8 mouse cellular contexts compared by ENCODE assay signal in the genomic region with DNA sequence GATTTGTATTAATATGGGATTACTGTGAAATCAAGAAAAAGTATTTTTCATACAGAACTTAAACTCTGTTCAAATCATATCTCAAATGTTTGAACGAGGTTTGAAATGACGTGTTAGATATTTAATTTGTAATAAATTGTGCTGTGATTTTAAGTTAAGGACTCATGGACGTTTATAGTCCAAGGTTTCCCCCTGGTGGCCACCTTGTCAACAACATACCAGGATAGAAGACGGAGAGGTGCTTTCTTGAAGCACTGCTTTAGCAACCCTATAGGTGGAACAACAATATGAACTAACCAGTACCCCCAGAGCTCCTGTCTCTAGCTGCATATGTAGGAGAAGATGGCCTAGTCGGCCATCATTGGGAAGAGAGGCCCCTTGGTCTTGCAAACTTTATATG.
DNase-seq lines count a peak whose midpoint lies in the region; ATAC-seq and TF ChIP-seq lines count a peak whose summit lies in the region.
"Not testable (repeated sequence)": the region's sequence is repeated elsewhere in the genome, so short reads cannot be mapped to it uniquely, and the experiment has no call there.

No protein-coding gene starts in this region.

- peak; percentile 73 for TF ChIP-seq CTCF in heart, postnatal 0 days (IDR thresholded peaks at IDR 0.05; ENCODE audit: low read depth)
- peak; percentile 76 for TF ChIP-seq CTCF in kidney, postnatal 0 days (IDR thresholded peaks at IDR 0.05; ENCODE audit: low read depth)

- ATAC-seq in forebrain, embryonic 14.5 days, result peak; percentile 88
- ATAC-seq in heart, postnatal 0 days (ENCODE audit: insufficient read depth, low read depth), result not testable (repeated sequence)
- 0 out of 2 replicates have a peak, but pooled peaks have one; percentile 49 for ATAC-seq in kidney, postnatal 0 days (replicated peaks; ENCODE audit: low FRiP score, low read depth)
- peak; percentile 72; the same call in 1 of the 2 replicates for ATAC-seq in midbrain, embryonic 14.5 days (ENCODE audit: low FRiP score, low TSS enrichment)

- H3K36me3 ChIP-seq in forebrain, embryonic 14.5 days (ENCODE audit: control insufficient read depth, insufficient read depth, low read length); heart, postnatal 0 days (replicated peaks; ENCODE audit: control insufficient read depth, insufficient read depth, low read length); kidney, postnatal 0 days (ENCODE audit: insufficient read depth, low read length); limb, embryonic 10.5 days; midbrain, embryonic 14.5 days (ENCODE audit: control insufficient read depth, insufficient read depth, low read length): not testable (repeated sequence)

- H3K27ac ChIP-seq in forebrain, embryonic 14.5 days (ENCODE audit: low read depth, low read length); heart, postnatal 0 days (ENCODE audit: low read depth); kidney, postnatal 0 days; limb, embryonic 10.5 days; midbrain, embryonic 14.5 days (replicated peaks; ENCODE audit: low read depth, low read length): not testable (repeated sequence)

- H3K27me3 ChIP-seq in forebrain, embryonic 14.5 days (replicated peaks; ENCODE audit: control insufficient read depth, insufficient read depth, low read length); heart, postnatal 0 days (ENCODE audit: control insufficient read depth, insufficient read depth, low read length); kidney, postnatal 0 days (ENCODE audit: insufficient read depth, low read length); limb, embryonic 10.5 days (ENCODE audit: low read depth, poor library complexity, severe bottlenecking); midbrain, embryonic 14.5 days (ENCODE audit: control insufficient read depth, insufficient read depth, low read length): not testable (repeated sequence)

- H3K4me2 ChIP-seq in forebrain, embryonic 14.5 days (ENCODE audit: low read length); heart, postnatal 0 days (ENCODE audit: low read depth, low read length); kidney, postnatal 0 days (ENCODE audit: low read length); midbrain, embryonic 14.5 days (ENCODE audit: low read length): not testable (repeated sequence)

- not testable (repeated sequence) for TF ChIP-seq EP300 in heart, postnatal 0 days (IDR thresholded peaks at IDR 0.05; ENCODE audit: low read depth)

- H3K9ac ChIP-seq in forebrain, embryonic 14.5 days (ENCODE audit: low read length); heart, postnatal 0 days (replicated peaks; ENCODE audit: low read depth, low read length); kidney, postnatal 0 days (ENCODE audit: low read depth, low read length); midbrain, embryonic 14.5 days (replicated peaks; ENCODE audit: low read length): not testable (repeated sequence)

- not testable (repeated sequence) for H3K9me3 ChIP-seq in forebrain, embryonic 14.5 days (replicated peaks; ENCODE audit: control insufficient read depth, low read length); heart, postnatal 0 days (replicated peaks; ENCODE audit: control insufficient read depth, low read length); kidney, postnatal 0 days (replicated peaks; ENCODE audit: low read length); limb, embryonic 10.5 days (replicated peaks); midbrain, embryonic 14.5 days (ENCODE audit: control insufficient read depth, low read length)

- peak; percentile 19 for DNase-seq in MEL-GATA-1-ER (ENCODE audit: extremely low read depth, low read depth)
- peak; percentile 35 to 56 for DNase-seq in cerebellum, adult 18-20 months
- DNase-seq in forebrain, embryonic 14.5 days (ENCODE audit: low spot score), result peak; percentile 85
- peak; percentile 61 for DNase-seq in heart, postnatal 0 days (ENCODE audit: low spot score)
- DNase-seq in kidney, postnatal 0 days (ENCODE audit: low spot score), result peak; percentile 91
- peak; percentile 64 for DNase-seq in limb, embryonic 10.5 days (ENCODE audit: low spot score)
- peak; percentile 91 for DNase-seq in midbrain, embryonic 14.5 days
- peak; percentile 63 for DNase-seq in skeletal muscle tissue, adult 2 months (ENCODE audit: low read depth, low spot score)

- H3K4me1 ChIP-seq in forebrain, embryonic 14.5 days (ENCODE audit: control insufficient read depth, insufficient read depth, low read length); heart, postnatal 0 days (ENCODE audit: control insufficient read depth, insufficient read depth); kidney, postnatal 0 days (replicated peaks; ENCODE audit: insufficient read depth, low read length); limb, embryonic 10.5 days; midbrain, embryonic 14.5 days (ENCODE audit: control insufficient read depth, insufficient read depth, low read length): not testable (repeated sequence)

- 8% methylated on average over 5 of the region's 5 CpGs for WGBS in forebrain, embryonic 14.5 days
- 8% methylated on average over 5 of the region's 5 CpGs for WGBS in heart, postnatal 0 days
- WGBS in kidney, postnatal 0 days, result 8% methylated on average over 5 of the region's 5 CpGs
- WGBS in limb, embryonic 10.5 days, result 17% methylated on average over 5 of the region's 5 CpGs
- 12% methylated on average over 5 of the region's 5 CpGs for WGBS in midbrain, embryonic 14.5 days

- H3K4me3 ChIP-seq in forebrain, embryonic 14.5 days (ENCODE audit: low read depth, low read length); heart, postnatal 0 days (ENCODE audit: low read depth, low read length); kidney, postnatal 0 days (replicated peaks; ENCODE audit: low read depth, low read length); limb, embryonic 10.5 days; midbrain, embryonic 14.5 days (replicated peaks; ENCODE audit: low read depth, low read length): not testable (repeated sequence)

Comparison
In these comparisons a context has a peak if more than half of its experiments do, and no peak if none do; other contexts are left out.
1. DNase-seq: peak in every context shown above with its lines; median percentile 91 in kidney, postnatal 0 days; 91 in midbrain, embryonic 14.5 days; 85 in forebrain, embryonic 14.5 days; 64 in limb, embryonic 10.5 days; 63 in skeletal muscle tissue, adult 2 months; 61 in heart, postnatal 0 days; 46 in cerebellum, adult 18-20 months; 19 in MEL-GATA-1-ER.